Mouse (Mus musculus): ENCODE results near the gene Pkd1l1. TPM values are rescaled to one million over a fixed set of nuclear protein-coding genes. Genes with fewer than 3 reads are reported as not detected.

Gene Pkd1l1
- total and polyA plus RNA-seq, 3 experiments: 0.02 to 0.03 TPM; not detected in 1

- DNase-seq: no peak
Measured at GRCm38 (mm10) chr11:8821403-8821802, 151.7 kb downstream of the Pkd1l1 start.

- no peak for DNase-seq
Measured at GRCm38 (mm10) chr11:8817376-8817775, 155.7 kb downstream of the Pkd1l1 start.

- DNase-seq: no peak
Measured at GRCm38 (mm10) chr11:8814097-8814790, 158.8 kb downstream of the Pkd1l1 start.

- no peak for DNase-seq
Measured at GRCm38 (mm10) chr11:8811506-8812100, 161.5 kb downstream of the Pkd1l1 start.

GRCm38 (mm10) chr11:8809644-8810043 lies 163.4 kb downstream of the Pkd1l1 start:
- DNase-seq: no peak

- DNase-seq: no peak
Measured at GRCm38 (mm10) chr11:8807009-8807408, 166.1 kb downstream of the Pkd1l1 start.

- no peak for DNase-seq
Measured at GRCm38 (mm10) chr11:8804178-8804577, 168.9 kb downstream of the Pkd1l1 start.

- no peak for DNase-seq
Measured at GRCm38 (mm10) chr11:8797486-8797885, 175.6 kb downstream of the Pkd1l1 start.

GRCm38 (mm10) chr11:8795031-8795430 lies 178.0 kb downstream of the Pkd1l1 start:
- peak; percentile 68 for DNase-seq

- DNase-seq: peak; percentile 30
Measured at GRCm38 (mm10) chr11:8792146-8792545, 180.9 kb downstream of the Pkd1l1 start.

- no peak for DNase-seq
Measured at GRCm38 (mm10) chr11:8789186-8789585, 183.9 kb downstream of the Pkd1l1 start.

GRCm38 (mm10) chr11:8787604-8788003 lies 185.5 kb downstream of the Pkd1l1 start:
- no peak for DNase-seq

GRCm38 (mm10) chr11:8784413-8784812 lies 188.7 kb downstream of the Pkd1l1 start:
- no peak for DNase-seq

- DNase-seq: no peak
Measured at GRCm38 (mm10) chr11:8782141-8782465, 191.0 kb downstream of the Pkd1l1 start.

- peak; percentile 80 for DNase-seq
Measured at GRCm38 (mm10) chr11:8781308-8782140, 191.5 kb downstream of the Pkd1l1 start.

- no peak for DNase-seq
Measured at GRCm38 (mm10) chr11:8779427-8779826, 193.6 kb downstream of the Pkd1l1 start.

Other genes with a start within 250 kb of the Pkd1l1 start
- 1 to 10 TPM; 7.7 to 8.4 TPM for gene Hus1, start 37.9 kb upstream of the Pkd1l1 start, total RNA-seq (2021)
- gene Hus1, start 37.9 kb upstream of the Pkd1l1 start, polyA plus RNA-seq (2012; rRNA removed): 3.3 and 4.0 TPM in 2 replicates
- gene Gm11992, start 75.3 kb upstream of the Pkd1l1 start, total RNA-seq (2021): under 1 TPM; 0.12 to 0.24 TPM
- gene Gm11992, start 75.3 kb upstream of the Pkd1l1 start, polyA plus RNA-seq (2012; rRNA removed): 0.48 and 0.49 TPM in 2 replicates
- gene Sun3, start 75.7 kb upstream of the Pkd1l1 start, total RNA-seq (2021): not detected
- gene Sun3, start 75.7 kb upstream of the Pkd1l1 start, polyA plus RNA-seq (2012; rRNA removed): not detected in 2 replicates
- gene Upp1, start 144.8 kb upstream of the Pkd1l1 start, total RNA-seq (2021): 1 to 10 TPM; 7.5 to 8.6 TPM
- gene Upp1, start 144.8 kb upstream of the Pkd1l1 start, polyA plus RNA-seq (2012; rRNA removed): 7.0 and 7.3 TPM in 2 replicates
- gene Abca13, start 218.7 kb upstream of the Pkd1l1 start, total RNA-seq (2021): under 1 TPM; 0.06 to 0.07 TPM
- gene Abca13, start 218.7 kb upstream of the Pkd1l1 start, polyA plus RNA-seq (2012; rRNA removed): not detected in 2 replicates